Mouse (Mus musculus): ENCODE results near the gene Tubb2a. TPM values are rescaled to one million over a fixed set of nuclear protein-coding genes. Genes with fewer than 3 reads are reported as not detected.
A peak's percentile ranks its signal among the peaks of the same experiment; 100 is the strongest.
"Not testable (repeated sequence)": the region's sequence is repeated elsewhere in the genome, so short reads cannot be mapped to it uniquely, and the experiment has no call there.

Tubb2a gene
- total RNA-seq, 2 experiments from 2014 or later, result 1,056 to 1,125 TPM

DNA sequence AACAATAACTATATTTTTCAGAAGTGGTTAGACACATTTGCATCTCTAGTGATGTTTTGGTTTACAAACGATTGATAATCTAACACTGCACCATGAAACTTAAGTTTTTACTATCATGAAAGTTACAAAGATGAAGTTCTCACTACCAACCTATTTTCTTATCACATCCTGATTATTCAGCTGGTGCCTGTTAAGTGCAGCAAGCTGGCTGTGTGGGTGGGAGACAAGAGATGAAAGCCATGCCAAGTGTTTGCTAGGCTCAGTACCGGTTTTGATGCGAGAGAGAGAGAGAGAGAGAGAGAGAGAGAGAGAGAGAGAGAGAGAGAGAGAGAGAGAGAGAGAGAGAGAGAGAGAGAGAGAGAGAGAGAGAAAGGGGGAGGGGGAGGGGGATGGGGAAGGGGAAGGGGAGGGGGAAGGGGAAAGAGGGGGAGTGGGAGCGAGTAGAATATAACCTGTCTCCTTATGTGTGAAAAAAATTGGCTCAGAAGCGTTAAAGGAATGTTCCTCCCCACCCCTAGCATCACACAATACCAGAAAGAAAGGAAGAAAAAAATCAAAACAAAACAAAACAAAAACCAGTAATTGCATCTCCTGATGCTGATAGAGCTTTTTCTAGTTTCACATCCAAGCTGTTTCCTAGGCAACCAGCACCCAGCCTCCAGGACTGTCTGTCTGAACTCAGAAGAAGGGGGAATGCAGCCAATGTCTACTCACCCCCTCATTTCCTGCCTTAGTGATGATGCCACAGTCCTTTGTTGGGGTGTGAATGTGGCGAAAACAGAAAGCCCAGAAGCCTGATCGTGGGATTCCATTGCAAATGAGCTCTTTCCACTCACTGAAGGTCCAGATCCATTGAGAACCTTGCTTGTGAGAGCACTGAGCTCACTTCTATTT, 18.0 kb upstream of the Tubb2a start:
- peak; percentile 79 to 97 for DNase-seq (ENCODE audit: low spot score in 2 of 2)
- intact Hi-C loops (cut with DNase I), result loop anchor here (1.0 to 2.0 kb wide), 2 partner anchors 17 to 37 kb away; partner anchors contain the start of gene Tubb2a

DNA sequence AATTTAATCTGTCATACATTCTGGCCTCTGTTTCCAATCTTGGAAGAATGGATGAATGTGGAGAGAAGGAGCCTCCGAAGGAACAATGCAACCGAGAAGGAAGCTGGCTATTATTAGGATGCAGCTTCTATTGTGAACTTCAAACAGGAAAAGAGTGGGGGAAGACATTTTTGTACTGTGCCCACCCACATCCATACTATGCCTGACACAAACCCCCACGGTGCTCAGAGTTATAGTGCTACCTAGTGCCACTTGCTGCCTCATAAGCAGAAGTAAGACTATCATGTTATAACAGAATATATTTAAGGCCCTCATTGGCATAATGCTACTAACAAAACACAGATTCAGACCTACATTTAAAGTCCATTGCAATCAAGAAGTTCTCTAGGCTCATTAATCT, 11.6 kb upstream of the Tubb2a start:
- DNase-seq (ENCODE audit: low spot score in 2 of 2), result peak in 1 of 2 experiments; percentile 14
- intact Hi-C loops (cut with DNase I), result no loop called here

DNA sequence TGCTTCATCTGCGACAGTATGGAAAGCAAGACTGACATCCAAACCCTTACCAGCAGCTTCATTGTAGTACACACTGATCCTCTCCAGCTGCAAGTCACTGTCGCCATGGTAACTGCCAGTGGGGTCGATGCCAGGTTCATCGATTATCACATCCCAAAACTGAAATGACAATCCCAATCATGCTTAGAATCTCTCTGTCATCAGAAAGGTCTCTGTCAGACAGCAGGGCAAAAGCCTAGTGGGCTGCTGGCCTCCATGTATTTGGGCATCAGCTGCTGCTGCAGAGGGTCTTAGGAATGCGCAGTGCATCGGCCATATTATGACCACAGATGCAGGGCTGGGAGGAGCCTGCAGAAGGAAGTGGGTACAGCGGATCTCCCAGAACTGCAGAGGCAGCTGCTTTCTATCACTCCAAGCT, 11.1 kb upstream of the Tubb2a start:
- peak in 1 of 2 experiments; percentile 19 for DNase-seq (ENCODE audit: low spot score in 2 of 2)

DNA sequence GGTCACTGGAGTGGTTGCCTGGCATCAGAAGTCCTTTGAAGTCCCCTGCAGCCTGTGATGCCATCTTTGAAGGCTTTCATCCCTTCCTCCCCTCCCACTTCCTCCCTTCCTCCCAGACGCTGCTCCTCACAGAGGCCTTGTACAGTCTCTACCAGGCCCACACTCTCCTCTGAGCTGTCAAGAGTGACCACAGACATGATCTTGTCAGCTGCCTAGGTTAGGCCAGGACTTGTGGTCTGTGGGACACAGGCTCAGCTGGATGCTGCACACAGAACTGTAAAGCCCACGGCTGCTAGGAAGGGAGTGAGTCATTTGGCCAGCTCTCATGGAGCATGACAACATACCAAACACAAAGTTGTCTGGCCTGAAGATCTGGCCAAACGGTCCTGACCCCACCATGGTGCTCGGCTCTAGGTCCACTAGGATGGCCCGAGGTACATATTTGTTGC, 10.4 kb upstream of the Tubb2a start:
- intact Hi-C loops (cut with DNase I), result not testable (repeated sequence)

More for the DNA sequence above, 11.1 kb upstream of the Tubb2a start:
- intact Hi-C loops (cut with DNase I), result no loop called here

DNA sequence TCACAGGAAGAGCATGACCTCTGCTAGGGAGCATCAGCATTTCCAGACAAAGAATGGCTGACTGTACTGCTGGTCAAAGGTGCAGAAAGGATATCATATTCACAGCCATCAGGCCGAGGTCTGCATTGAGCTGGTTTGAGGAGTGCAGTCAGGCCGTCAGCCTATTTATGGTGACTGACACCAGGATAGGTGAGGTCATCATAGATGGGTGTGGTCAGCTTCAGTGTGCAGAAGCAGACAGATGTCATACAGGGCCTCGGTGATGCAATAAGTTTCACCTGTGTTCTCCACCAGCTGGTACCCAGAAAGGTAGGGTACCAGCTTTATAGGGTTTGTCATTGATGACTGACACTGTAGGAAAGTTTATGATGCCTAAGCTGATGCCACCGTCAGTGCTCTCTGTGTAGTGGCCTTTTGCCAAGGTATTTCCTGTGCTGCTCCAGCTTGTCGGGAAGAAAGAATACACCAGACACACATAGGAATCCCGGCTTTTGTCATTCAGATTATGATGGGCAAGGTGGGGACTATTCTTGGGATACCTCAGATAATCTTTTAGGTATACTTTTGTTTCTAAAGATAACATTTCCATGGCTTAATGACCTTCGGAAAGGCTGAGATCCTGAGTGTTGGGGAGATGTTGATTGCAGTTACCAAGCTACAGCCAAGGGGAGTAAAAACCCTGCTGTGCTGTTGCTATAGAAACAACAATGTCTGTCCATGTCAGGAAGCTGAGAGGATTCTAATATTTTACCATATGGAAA, 9.4 kb upstream of the Tubb2a start:
- intact Hi-C loops (cut with DNase I), result no loop called here
- no peak for DNase-seq (ENCODE audit: low spot score in 2 of 2)

More for the DNA sequence above, 10.4 kb upstream of the Tubb2a start:
- not testable (repeated sequence) for DNase-seq (ENCODE audit: low spot score in 2 of 2)

DNA sequence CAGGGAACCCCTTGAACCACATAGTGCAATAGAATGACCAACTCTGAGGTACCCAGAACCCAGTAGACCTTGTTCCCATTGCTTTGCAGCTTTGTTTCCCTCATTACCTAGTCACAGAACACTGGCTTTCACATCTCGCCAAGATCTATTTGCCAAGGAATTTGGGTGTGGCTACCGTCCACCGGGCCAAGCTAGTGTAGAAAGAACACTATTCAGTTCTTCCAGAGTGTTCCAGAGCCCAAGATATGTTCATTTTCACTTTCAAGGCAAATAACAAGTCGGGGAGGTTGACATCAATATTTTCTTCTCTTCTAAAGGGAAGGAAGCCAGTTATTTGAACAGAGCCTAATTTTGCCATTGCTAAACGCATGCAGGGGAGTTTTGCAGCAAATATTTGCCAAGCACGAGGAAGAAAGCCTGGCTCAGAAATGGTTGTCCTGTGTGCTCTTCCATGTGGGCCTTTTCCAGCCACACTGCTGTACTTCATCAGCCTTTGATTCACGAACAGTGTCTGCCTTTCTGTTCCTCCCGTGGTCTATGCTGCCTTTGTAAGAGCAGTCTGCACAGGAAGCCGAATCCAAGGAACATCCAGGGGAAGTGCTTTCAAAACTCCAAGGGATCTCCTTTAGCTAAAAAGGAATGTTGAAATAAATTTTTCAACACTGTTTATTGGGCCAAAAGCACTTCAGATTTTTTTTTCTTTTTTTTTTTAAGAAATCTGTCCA, 6.4 kb upstream of the Tubb2a start:
- peak in 1 of 2 experiments; percentile 39 for DNase-seq (ENCODE audit: low spot score in 2 of 2)
- intact Hi-C loops (cut with DNase I), result no loop called here

DNA sequence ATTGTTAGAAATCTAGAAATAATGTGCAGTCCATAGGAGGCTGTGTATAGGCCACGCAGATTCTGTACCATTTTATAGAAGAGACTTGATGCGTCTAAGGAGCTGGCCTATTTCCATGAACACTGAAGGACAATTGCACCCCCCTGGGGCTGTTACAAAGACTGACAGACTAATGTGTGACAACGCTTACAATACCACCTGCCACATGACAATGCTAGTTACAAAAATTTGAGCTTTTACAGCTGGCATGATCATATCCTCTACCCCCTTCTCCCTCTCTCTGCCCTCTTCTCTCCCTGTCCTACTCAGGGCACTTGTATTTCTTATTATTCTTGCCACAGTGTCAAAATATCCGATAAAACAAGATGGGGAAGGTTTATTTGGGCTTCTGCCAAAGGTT, 4.1 kb upstream of the Tubb2a start:
- intact Hi-C loops (cut with DNase I), result no loop called here
- no peak for DNase-seq (ENCODE audit: low spot score in 2 of 2)

DNA sequence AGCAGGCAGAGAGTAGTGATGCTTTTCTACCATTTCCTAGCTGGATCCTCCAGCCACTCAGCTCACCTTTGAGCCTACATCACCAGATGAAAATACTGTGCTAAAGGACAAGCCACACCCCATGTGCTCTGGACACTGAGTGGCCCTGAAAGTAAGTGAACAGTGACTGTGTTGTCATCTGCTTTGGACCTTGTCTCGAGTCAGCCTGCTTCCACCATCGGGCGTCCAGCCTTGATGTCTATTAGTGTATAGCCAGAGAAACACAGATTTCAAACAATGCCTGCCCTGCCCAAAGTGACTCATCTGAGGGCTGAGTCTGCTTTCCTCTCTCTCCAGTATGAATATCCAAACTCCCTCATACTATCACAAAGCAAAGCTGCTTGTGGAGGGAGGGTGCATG, 2.0 kb upstream of the Tubb2a start:
- no peak for DNase-seq (ENCODE audit: low spot score in 2 of 2)
- intact Hi-C loops (cut with DNase I), result loop anchor here (2.0 kb wide), 2 partner anchors 17 to 51 kb away; partner anchors contain the start of gene Tubb2b

DNA sequence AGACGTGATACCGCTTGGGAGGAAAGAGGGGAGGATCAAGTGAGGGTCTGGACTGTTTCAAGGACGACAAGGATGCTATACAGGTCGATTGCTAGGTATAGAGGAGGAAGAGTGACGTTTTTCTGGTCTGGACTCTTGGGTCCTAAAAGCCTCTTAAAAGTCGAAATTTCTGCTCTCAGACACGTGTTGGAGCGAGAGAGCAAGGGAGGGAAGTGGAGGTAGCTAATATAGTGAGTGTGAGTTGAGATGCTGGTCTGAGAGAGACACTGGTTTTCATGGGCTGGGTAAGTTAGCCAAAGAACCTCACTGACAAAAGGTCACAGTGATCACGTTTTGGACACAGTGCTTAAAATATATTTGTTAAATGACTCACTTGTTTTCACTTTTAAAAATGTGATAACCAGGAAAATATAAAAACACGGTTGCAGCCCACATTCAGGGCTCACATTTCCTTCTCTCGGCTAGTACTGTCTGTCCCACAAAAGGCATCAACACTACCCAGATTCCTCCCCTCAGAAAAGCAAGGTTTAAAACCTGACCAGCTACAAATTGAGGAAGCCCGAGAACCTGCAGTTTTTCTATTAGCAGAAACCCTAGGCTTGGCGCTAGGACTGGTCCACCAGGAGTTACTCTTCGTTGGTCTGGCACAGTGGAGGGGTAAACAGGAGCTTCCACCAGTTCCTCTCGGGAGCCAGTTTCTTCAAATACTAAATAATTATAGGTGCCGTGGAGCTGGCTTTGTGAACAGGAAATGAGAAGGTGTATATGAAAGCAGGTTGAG, 883 bp upstream of the Tubb2a start:
- intact Hi-C loops (cut with DNase I), result loop anchor here (1.0 to 2.0 kb wide), 3 partner anchors 18 to 76 kb away; partner anchors contain the start of gene Tubb2b
- no peak for DNase-seq (ENCODE audit: low spot score in 2 of 2)

DNA sequence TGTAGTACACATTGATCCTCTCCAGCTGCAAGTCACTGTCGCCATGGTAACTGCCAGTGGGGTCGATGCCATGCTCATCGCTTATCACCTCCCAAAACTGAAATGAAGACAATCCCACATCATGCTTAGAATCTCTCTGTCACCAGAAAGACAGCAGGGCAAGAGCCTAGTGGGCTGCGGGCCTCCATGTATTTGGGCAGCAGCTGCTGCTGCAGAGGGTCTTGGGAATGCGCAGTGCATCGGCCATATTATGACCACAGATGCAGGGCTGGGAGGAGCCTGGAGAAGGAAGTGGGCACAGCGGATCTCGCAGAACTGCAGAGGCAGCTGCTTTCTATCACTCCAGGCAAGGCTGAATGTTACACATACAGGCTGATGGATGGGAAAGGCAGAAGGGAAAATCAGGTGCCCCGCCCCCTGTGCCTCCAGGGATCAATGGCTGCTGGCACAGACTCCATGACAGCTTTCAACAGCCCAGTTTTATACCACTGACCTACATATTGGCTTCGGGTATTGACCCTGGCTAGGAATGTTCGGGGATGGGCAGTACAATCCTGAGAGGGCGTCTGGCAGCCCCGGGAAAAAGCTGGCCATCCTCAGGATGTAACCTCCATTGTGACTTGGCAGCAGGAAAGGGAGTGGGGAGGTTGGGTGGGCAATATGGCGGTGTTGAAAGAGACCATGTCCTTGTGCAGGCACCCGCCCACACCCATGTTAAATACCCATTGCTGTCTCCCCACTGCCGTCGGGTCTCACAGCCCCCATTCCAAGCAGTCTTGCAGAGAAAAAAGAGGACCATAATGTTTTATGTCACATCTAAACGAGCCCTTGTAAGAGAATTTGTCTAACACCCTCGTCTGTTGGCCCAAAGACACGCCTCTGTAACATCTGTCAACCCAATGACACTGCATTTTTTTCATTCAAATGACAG, 981 bp downstream of the Tubb2a start:
- intact Hi-C loops (cut with DNase I), result no loop called here
- peak; percentile 64 to 73 for DNase-seq (ENCODE audit: low spot score in 2 of 2)

DNA sequence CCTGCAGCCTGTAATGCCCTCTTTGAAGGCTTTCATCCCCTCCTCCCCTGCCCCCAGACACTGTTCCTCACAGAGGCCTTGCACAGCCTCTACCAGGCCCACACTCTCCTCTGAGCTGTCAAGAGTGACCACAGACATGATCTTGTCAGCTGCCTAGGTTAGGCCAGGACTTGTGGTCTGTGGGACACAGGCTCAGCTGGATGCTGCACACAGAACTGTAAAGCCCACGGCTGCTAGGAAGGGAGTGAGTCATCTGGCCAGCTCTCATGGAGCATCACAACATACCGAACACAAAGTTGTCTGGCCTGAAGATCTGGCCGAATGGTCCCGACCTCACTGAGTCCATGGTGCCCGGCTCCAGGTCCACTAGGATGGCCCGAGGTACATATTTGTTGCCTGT, 1.9 kb downstream of the Tubb2a start:
- DNase-seq (ENCODE audit: low spot score in 2 of 2), result peak in 1 of 2 experiments; percentile 21
- intact Hi-C loops (cut with DNase I), result not testable (repeated sequence)

DNA sequence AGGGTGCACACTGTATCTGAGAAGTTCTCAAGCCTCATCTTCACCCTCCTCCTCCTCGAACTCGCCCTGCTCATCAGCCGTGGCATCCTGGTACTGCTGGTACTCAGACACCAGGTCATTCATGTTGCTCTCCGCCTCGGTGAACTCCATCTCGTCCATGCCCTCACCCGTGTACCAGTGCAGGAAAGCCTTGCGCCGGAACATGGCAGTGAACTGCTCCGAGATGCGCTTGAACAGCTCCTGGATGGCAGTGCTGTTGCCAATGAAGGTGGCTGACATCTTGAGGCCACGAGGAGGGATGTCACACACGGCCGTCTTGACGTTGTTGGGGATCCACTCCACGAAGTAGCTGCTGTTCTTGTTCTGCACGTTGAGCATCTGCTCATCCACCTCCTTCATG, 3.4 kb downstream of the Tubb2a start:
- DNase-seq (ENCODE audit: low spot score in 2 of 2); intact Hi-C loops (cut with DNase I): not testable (repeated sequence)

DNA sequence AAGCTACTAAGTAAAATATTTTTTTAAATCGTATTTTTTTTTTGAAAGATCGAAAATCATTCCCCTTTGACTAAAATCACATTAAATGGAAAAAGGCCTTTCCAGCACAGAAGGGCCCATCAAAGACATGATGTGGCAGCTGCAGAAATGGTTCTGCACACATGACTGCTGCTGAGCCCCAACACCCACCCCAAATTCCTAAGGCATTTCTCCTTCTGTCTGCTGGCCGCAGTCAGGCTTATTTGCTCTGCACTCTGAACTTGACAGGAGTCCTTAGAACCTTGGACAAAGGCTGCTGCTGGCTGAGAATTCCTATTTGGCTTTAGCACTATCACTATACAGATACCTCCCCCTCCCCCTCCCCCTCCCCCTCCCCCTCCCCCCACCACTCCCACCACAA, 5.0 kb downstream of the Tubb2a start:
- intact Hi-C loops (cut with DNase I), result no loop called here
- DNase-seq (ENCODE audit: low spot score in 2 of 2), result no peak

DNA sequence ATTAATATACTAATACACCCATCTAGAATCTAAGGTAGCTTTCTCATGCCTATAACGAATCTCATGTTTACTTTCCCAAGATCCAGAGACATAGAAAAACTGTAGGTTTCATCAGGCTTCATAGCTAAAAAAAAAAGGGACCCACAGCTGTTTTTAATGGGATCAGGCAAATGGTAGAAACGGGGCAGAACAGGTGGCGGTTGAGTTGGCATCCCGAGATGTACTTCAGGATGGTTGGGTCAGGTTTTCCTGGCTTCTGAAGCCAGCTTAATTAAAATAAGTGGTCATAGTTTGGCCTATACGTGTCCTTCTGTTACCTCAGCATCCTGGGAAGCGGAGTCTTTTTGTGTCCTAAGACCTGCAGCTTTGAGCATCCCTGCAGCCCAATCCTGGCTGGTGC, 6.0 kb downstream of the Tubb2a start:
- intact Hi-C loops (cut with DNase I), result no loop called here
- DNase-seq (ENCODE audit: low spot score in 2 of 2), result no peak

DNA sequence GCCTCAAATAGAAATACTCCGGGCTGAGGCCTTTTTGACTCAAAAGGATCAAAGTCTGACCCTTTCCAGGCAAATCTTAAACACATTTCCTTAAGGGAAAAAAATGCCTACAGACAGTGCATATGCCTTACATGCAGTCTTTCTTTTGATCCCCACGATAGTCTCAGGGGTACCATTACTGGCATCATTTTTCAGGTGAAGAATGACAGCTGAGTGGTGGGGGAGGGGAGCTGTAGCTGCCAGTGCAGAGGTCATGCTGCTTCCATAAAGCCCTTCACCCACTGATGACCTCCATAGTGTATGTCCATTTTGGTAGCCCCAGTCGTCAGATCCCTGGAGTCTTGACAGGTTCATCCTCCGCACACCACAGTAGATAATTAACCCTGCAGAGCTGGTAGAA, 7.5 kb downstream of the Tubb2a start:
- intact Hi-C loops (cut with DNase I), result no loop called here
- no peak for DNase-seq (ENCODE audit: low spot score in 2 of 2)

DNA sequence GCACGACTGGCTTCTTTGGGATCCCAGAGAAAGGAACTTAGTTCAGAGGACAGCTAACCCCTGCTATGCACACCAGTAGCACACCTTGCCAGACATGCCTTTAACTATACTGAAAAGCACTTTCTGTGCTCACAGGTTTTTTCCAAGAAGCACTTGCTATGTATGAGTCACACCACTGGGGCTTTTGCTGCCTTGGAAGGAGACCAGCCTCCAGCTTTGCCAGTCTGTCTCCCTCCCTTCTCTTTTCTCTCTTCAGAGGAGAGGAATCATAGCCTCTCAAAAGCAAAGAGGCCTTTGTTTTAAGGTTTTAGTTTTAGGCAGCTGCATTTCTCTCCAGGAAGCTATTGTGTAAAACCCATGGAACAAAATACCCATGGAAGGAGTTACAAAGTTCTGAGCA, 11.5 kb downstream of the Tubb2a start:
- DNase-seq (ENCODE audit: low spot score in 2 of 2), result peak; percentile 69 to 91
- intact Hi-C loops (cut with DNase I), result no loop called here

DNA sequence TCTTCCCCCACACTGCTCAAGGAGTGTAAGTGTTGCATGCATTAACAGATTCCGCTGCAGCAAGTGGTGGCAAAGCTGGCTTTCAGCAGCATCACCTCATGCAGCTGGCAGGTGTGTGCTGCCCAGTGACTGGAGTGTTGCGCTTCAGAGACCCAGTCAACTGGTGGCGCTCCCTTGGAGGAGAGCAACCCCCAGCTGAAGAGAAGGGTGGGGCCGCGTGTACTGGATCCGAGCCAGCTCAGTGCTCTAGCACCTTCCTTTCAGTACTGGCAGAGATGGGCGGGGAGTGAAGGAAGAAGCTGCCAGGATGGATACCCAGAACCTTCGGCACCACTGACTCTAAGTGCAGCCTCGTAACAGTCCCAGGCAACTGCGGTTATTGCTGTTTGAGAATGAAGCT, 15.3 kb downstream of the Tubb2a start:
- intact Hi-C loops (cut with DNase I), result no loop called here
- no peak for DNase-seq (ENCODE audit: low spot score in 2 of 2)

DNA sequence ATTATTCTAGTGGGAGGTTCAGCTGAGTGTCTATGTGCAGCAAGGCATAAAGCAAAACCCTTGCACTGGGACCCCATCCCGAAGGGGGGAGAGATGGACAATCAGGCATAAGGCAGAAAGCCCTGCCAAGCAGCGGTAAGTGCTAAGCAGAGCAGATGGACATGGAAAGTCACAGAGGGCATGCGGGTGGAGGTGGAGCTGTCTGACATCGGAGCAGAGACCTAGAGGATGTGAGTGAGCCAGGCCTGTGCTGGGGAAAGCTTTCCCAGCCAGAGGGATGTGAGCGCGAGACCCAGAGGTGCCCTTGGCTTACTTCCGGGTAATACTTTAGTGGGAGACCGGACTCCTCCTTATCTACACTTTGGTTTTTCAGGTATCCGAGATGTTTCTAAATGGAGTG, 17.7 kb downstream of the Tubb2a start:
- intact Hi-C loops (cut with DNase I), result no loop called here
- DNase-seq (ENCODE audit: low spot score in 2 of 2), result no peak
